Mouse (Mus musculus) bone marrow, adult 2 months (tissue): ENCODE results near the gene Pafah1b3.

Experiments used
- CTCF ChIP-seq: fragments of 200-500 bp; IDR thresholded peaks from 2 replicates; pipeline ENCODE4 v1.5.1; 2011; ENCODE audit warnings: low read length, control low read depth; ENCODE audit not compliant: control insufficient read depth, insufficient read depth
- POLR2A ChIP-seq: fragments of 200-500 bp; IDR thresholded peaks from 2 replicates; pipeline ENCODE4 v1.6.1; 2011; ENCODE audit warnings: low read depth, mild to moderate bottlenecking, control low read depth, low read length, borderline replicate concordance; ENCODE audit not compliant: control insufficient read depth

GRCm38 (mm10) chr7:25292107-25292506 is 5.7 kb downstream of the Pafah1b3 start:
- TF ChIP-seq POLR2A, result no peak
- no peak for TF ChIP-seq CTCF
